Mouse (Mus musculus) embryonic fibroblast, embryonic 13.5 days (primary cell): ENCODE measurements at regions not wholly inside any gene's neighbourhood (a gene's known extent, or its start where the extent isn't known, plus 50 kb on each side); places are given as distances from the start of the nearest gene placed in this dataset.

Experiments used
- CTCF ChIP-seq: IDR thresholded peaks from 2 replicates; pipeline ENCODE4 v1.5.1; 2011; ENCODE audit warnings: mild to moderate bottlenecking, control low read depth, low read length, moderate library complexity, borderline replicate concordance; ENCODE audit not compliant: insufficient read depth
- POLR2A ChIP-seq: IDR thresholded peaks from 2 replicates; pipeline ENCODE4 v1.6.1; 2011; ENCODE audit warnings: low read depth, mild to moderate bottlenecking, control low read depth, low read length, moderate library complexity

DNA sequence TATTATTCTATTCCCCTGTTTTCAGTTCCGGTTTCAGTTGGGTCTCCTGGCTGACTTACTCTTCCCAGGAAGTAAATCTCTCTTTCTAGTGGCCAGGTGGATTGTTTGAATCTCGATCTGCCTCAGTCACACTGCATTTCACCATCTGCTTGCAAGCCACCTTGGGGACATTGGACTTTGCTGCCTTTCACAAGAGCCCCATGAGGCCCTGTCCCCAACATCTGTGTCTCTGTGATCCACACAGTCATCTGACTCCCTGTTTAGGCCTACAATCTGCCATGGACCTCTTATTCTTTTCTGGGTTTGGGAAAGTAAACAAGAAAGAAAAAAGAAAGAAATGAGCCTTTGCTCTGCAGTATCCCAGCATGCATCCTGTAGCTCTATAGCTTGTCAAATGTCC is 118.1 kb downstream of the Glrx3 start:
- TF ChIP-seq CTCF (no peak), POLR2A (no peak)
